Mouse (Mus musculus): ENCODE results near the gene Agbl4. TPM values are rescaled to one million over a fixed set of nuclear protein-coding genes. Genes with fewer than 3 reads are reported as not detected.

The Agbl4 gene
- polyA plus RNA-seq, 1 experiment, result 79.8 TPM

- no peak for TF ChIP-seq POLR2A (IDR thresholded peaks at IDR 0.05; ENCODE audit: control insufficient read depth, low read depth, low read length)
- TF ChIP-seq CTCF (IDR thresholded peaks at IDR 0.05; ENCODE audit: control insufficient read depth, insufficient read depth, insufficient replicate concordance, low read depth, low read length), result no peak
- Histone ChIP-seq H3K27me3 (ENCODE audit: control insufficient read depth, insufficient read depth, low read length) (no peaks in the 10 kb centered on the region), H3K4me3 (ENCODE audit: control insufficient read depth, low read depth, low read length) (no peak overlapping the region), H3K36me3 (ENCODE audit: control insufficient read depth, insufficient read depth, low read length) (no peaks in the 10 kb centered on the region), H3K4me1 (ENCODE audit: control insufficient read depth, insufficient read depth, low read length) (no peaks in the 10 kb centered on the region), H3K27ac (ENCODE audit: control insufficient read depth, insufficient read depth, low read depth, low read length) (no peak overlapping the region)
Measured at GRCm38 (mm10) chr4:111442435-111443238, 1045.2 kb downstream of the Agbl4 start.

GRCm38 (mm10) chr4:111443906-111444615 lies 1046.6 kb downstream of the Agbl4 start:
- H3K36me3 ChIP-seq (ENCODE audit: control insufficient read depth, insufficient read depth, low read length), result no peaks in the 10 kb centered on the region
- TF ChIP-seq CTCF (IDR thresholded peaks at IDR 0.05; ENCODE audit: control insufficient read depth, insufficient read depth, insufficient replicate concordance, low read depth, low read length), result no peak
- TF ChIP-seq POLR2A (IDR thresholded peaks at IDR 0.05; ENCODE audit: control insufficient read depth, low read depth, low read length), result no peak
- H3K4me3 ChIP-seq (ENCODE audit: control insufficient read depth, low read depth, low read length), result no peak overlapping the region
- H3K4me1 ChIP-seq (ENCODE audit: control insufficient read depth, insufficient read depth, low read length), result no peaks in the 10 kb centered on the region
- H3K27ac ChIP-seq (ENCODE audit: control insufficient read depth, insufficient read depth, low read depth, low read length), result no peak overlapping the region
- no peaks in the 10 kb centered on the region for H3K27me3 ChIP-seq (ENCODE audit: control insufficient read depth, insufficient read depth, low read length)

GRCm38 (mm10) chr4:111444616-111445160 lies 1047.2 kb downstream of the Agbl4 start:
- H3K27me3 ChIP-seq (ENCODE audit: control insufficient read depth, insufficient read depth, low read length), result no peaks in the 10 kb centered on the region
- no peak overlapping the region for H3K27ac ChIP-seq (ENCODE audit: control insufficient read depth, insufficient read depth, low read depth, low read length)
- TF ChIP-seq POLR2A (IDR thresholded peaks at IDR 0.05; ENCODE audit: control insufficient read depth, low read depth, low read length), result no peak
- TF ChIP-seq CTCF (IDR thresholded peaks at IDR 0.05; ENCODE audit: control insufficient read depth, insufficient read depth, insufficient replicate concordance, low read depth, low read length), result no peak
- no peaks in the 10 kb centered on the region for H3K4me1 ChIP-seq (ENCODE audit: control insufficient read depth, insufficient read depth, low read length)
- no peak overlapping the region for H3K4me3 ChIP-seq (ENCODE audit: control insufficient read depth, low read depth, low read length)
- H3K36me3 ChIP-seq (ENCODE audit: control insufficient read depth, insufficient read depth, low read length), result no peaks in the 10 kb centered on the region

GRCm38 (mm10) chr4:111447918-111448317 lies 1050.5 kb downstream of the Agbl4 start:
- TF ChIP-seq POLR2A (IDR thresholded peaks at IDR 0.05; ENCODE audit: control insufficient read depth, low read depth, low read length) (no peak), CTCF (IDR thresholded peaks at IDR 0.05; ENCODE audit: control insufficient read depth, insufficient read depth, insufficient replicate concordance, low read depth, low read length) (no peak)

DNA sequence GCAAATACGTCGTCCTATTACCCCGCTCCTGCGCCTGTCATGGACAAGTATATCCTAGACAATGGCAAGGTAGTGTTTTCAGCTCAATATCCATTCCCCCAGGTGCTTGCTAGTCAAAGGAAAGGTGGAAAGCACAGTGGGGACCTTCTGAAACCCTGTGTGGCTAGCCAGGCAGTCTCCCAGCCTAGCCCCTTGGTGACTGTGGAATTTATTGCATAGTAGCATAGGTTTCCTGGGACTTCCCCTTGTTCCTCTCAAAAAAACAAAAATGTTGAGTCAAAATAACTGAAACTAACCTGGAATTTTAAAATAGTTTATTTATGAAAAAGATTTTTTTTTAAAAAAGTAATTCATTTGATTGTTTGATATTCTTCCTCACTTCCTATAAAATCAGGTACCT lies 1051.1 kb downstream of the Agbl4 start:
- TF ChIP-seq POLR2A (IDR thresholded peaks at IDR 0.05; ENCODE audit: control insufficient read depth, low read depth, low read length) (no peak), CTCF (IDR thresholded peaks at IDR 0.05; ENCODE audit: control insufficient read depth, insufficient read depth, insufficient replicate concordance, low read depth, low read length) (no peak)
- Histone ChIP-seq H3K4me3 (ENCODE audit: control insufficient read depth, low read depth, low read length) (no peak overlapping the region), H3K36me3 (ENCODE audit: control insufficient read depth, insufficient read depth, low read length) (no peaks in the 10 kb centered on the region)

More at GRCm38 (mm10) chr4:111447918-111448317, 1050.5 kb downstream of the Agbl4 start:
- Histone ChIP-seq H3K36me3 (ENCODE audit: control insufficient read depth, insufficient read depth, low read length) (no peaks in the 10 kb centered on the region), H3K27me3 (ENCODE audit: control insufficient read depth, insufficient read depth, low read length) (no peaks in the 10 kb centered on the region), H3K4me3 (ENCODE audit: control insufficient read depth, low read depth, low read length) (no peak overlapping the region), H3K27ac (ENCODE audit: control insufficient read depth, insufficient read depth, low read depth, low read length) (no peak overlapping the region), H3K4me1 (ENCODE audit: control insufficient read depth, insufficient read depth, low read length) (no peaks in the 10 kb centered on the region)

DNA sequence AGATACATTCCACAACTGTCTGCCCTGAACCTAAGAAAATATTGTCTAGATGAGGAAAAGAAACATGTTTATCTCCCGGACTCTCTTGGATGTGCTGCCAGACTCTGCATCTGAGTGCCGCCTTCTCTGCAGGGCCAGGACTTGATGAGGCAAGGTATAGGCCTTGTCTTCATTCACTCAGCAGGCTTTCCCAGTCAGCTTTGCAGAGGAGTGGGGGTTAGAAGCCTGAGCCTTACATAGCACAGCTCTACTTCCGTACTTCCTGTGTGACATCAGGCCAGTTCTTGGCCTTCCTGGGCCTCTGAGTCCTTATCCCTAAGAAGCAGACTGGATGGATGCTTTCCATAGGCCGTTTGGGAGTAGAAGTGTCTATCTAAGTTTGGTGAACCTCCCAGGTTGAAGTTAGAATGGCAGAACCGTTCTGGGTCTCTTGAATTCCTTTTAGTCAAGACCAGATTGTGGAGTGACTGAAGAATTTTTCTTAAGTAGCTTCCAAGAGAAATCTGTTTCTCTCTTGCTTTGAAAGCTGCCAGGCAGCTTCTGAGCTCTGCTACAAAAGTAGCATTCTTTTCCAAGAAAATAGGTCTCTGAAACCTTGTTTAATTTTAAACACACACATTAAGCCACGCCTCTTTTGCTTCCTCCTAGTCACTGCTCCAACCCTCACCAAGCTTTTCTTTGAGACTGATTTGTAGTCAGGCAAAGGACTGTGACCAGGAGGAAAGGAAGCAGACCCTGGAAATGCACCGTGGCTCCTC lies 1052.2 kb downstream of the Agbl4 start:
- no peak overlapping the region for H3K4me3 ChIP-seq (ENCODE audit: control insufficient read depth, low read depth, low read length)

More for the DNA sequence above, 1051.1 kb downstream of the Agbl4 start:
- H3K27ac ChIP-seq (ENCODE audit: control insufficient read depth, insufficient read depth, low read depth, low read length), result no peak overlapping the region
- H3K27me3 ChIP-seq (ENCODE audit: control insufficient read depth, insufficient read depth, low read length), result no peaks in the 10 kb centered on the region
- no peaks in the 10 kb centered on the region for H3K4me1 ChIP-seq (ENCODE audit: control insufficient read depth, insufficient read depth, low read length)

More for the DNA sequence above, 1052.2 kb downstream of the Agbl4 start:
- no peaks in the 10 kb centered on the region for H3K36me3 ChIP-seq (ENCODE audit: control insufficient read depth, insufficient read depth, low read length)
- H3K4me1 ChIP-seq (ENCODE audit: control insufficient read depth, insufficient read depth, low read length), result no peaks in the 10 kb centered on the region
- H3K27me3 ChIP-seq (ENCODE audit: control insufficient read depth, insufficient read depth, low read length), result no peaks in the 10 kb centered on the region
- no peak for TF ChIP-seq CTCF (IDR thresholded peaks at IDR 0.05; ENCODE audit: control insufficient read depth, insufficient read depth, insufficient replicate concordance, low read depth, low read length)
- no peak for TF ChIP-seq POLR2A (IDR thresholded peaks at IDR 0.05; ENCODE audit: control insufficient read depth, low read depth, low read length)
- H3K27ac ChIP-seq (ENCODE audit: control insufficient read depth, insufficient read depth, low read depth, low read length), result no peak overlapping the region

Data from testis, adult 2 months (tissue).